Mouse (Mus musculus) thymus, adult 2 months (tissue): ENCODE measurements around the gene Zfp296.

Experiments
- CTCF ChIP-seq: fragments of 200-500 bp; IDR thresholded peaks from 2 replicates; pipeline ENCODE4 v1.5.1; 2012; ENCODE audit warnings: mild to moderate bottlenecking, control low read depth, low read length, moderate library complexity, borderline replicate concordance; ENCODE audit not compliant: control insufficient read depth, poor library complexity, insufficient read depth; ENCODE audit errors: extremely low read depth
- POLR2A ChIP-seq: fragments of 200-500 bp; IDR thresholded peaks from 2 replicates; pipeline ENCODE4 v1.6.1; 2012; ENCODE audit warnings: mild to moderate bottlenecking, low read length, control low read depth, moderate library complexity; ENCODE audit not compliant: control insufficient read depth, poor library complexity, insufficient read depth; ENCODE audit errors: extremely low read depth

DNA sequence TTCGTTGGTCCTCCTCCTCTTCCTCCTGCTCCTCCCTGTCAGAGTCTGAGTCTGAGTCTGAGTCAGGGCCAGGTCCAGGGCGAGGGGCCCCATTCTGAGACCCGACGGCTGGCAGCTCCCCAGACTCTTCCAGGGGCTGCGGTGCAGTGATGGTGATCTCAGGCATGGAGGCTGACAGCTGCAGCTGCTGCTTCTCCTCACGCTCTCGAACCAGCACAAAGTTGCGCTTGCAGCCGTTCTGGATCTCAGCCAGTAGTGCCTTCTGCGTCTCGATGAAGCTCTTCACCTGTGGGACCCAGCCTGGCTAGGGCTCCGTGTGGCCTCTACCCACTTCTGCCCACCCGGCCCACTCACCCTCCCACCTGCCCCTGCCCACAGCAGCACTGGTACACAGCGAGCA is 44.8 kb upstream of the Zfp296 start:
- TF ChIP-seq POLR2A = no peak
- no peak for TF ChIP-seq CTCF
